Mouse (Mus musculus) adrenal gland, adult 2 months (tissue): ENCODE results near the gene Otulin. TPM values are rescaled to one million over a fixed set of nuclear protein-coding genes. Genes with fewer than 3 reads are reported as not detected.

Experiments
- DNase-seq: peaks from one replicate; pipeline ENCODE4 v3.0.0; 2021
- long read RNA-seq: library from polyadenylated mRNA; stranded (forward); transcript quantifications from one replicate; pipeline ENCODE4 v2.0.0, GENCODE M21; 2021
- polyA plus RNA-seq: library from polyadenylated mRNA; depleted of rRNA; stranded (reverse); fragments of >200 nt; gene quantifications from 2 replicates; pipeline ENCODE4 v1.2.3, GENCODE M21; 2012; rRNA removed
- total RNA-seq, 2 experiments: library from RNA; stranded (reverse); gene quantifications; 2 replicates each; pipeline ENCODE4 v1.2.3; 2021

Otulin gene
- total RNA-seq (10 to 100 TPM; 34.7 to 38.7 TPM), polyA plus RNA-seq (19.4 and 31.2 TPM in 2 replicates)
- long read RNA-seq, transcript Otulin-201 (7 exons, 1,491 nt): major isoform, 43 of 50 reads
- long read RNA-seq, partial matches to known transcripts: 4 of 50 reads
- long read RNA-seq, other reads (novel, unspliced or antisense): 3 of 50 reads

GRCm38 (mm10) chr15:27630601-27631383, at the start of gene Otulin:
Gene Otulin (minus strand): TSS chr15:27630693.
- peak; percentile 99 for DNase-seq

- no peak for DNase-seq
These were observed 48.0 kb upstream of the Otulin start for GRCm38 (mm10) chr15:27678511-27678910.

GRCm38 (mm10) chr15:27677801-27678200, 47.3 kb upstream of the Otulin start:
- no peak for DNase-seq

- no peak for DNase-seq
These were observed 45.7 kb upstream of the Otulin start for GRCm38 (mm10) chr15:27676211-27676610.

- DNase-seq: no peak
These were observed 44.6 kb upstream of the Otulin start for GRCm38 (mm10) chr15:27675122-27675521.

- no peak for DNase-seq
These were observed 43.5 kb upstream of the Otulin start for GRCm38 (mm10) chr15:27674041-27674440.

GRCm38 (mm10) chr15:27673151-27673550, 42.7 kb upstream of the Otulin start:
- DNase-seq: no peak

GRCm38 (mm10) chr15:27672259-27672658, 41.8 kb upstream of the Otulin start:
- DNase-seq: no peak

- DNase-seq: no peak
These were observed 41.2 kb upstream of the Otulin start for GRCm38 (mm10) chr15:27671612-27672245.

GRCm38 (mm10) chr15:27670708-27671107, 40.2 kb upstream of the Otulin start:
- no peak for DNase-seq

- DNase-seq: no peak
These were observed 39.5 kb upstream of the Otulin start for GRCm38 (mm10) chr15:27669931-27670411.

GRCm38 (mm10) chr15:27669276-27669675, 38.8 kb upstream of the Otulin start:
- no peak for DNase-seq

GRCm38 (mm10) chr15:27668557-27668956, 38.1 kb upstream of the Otulin start:
- no peak for DNase-seq

GRCm38 (mm10) chr15:27668001-27668461, 37.5 kb upstream of the Otulin start:
- DNase-seq: no peak

- no peak for DNase-seq
These were observed 36.5 kb upstream of the Otulin start for GRCm38 (mm10) chr15:27666911-27667539.

GRCm38 (mm10) chr15:27665392-27665911, 35.0 kb upstream of the Otulin start:
- DNase-seq: no peak

GRCm38 (mm10) chr15:27664126-27664525, 33.6 kb upstream of the Otulin start:
- DNase-seq: no peak

- no peak for DNase-seq
These were observed 32.2 kb upstream of the Otulin start for GRCm38 (mm10) chr15:27662699-27663098.

- DNase-seq: no peak
These were observed 31.2 kb upstream of the Otulin start for GRCm38 (mm10) chr15:27661696-27662095.

- peak; percentile 86 for DNase-seq
These were observed 29.2 kb upstream of the Otulin start for GRCm38 (mm10) chr15:27659592-27660244.

- no peak for DNase-seq
These were observed 28.6 kb upstream of the Otulin start for GRCm38 (mm10) chr15:27659143-27659542.

- no peak for DNase-seq
These were observed 27.9 kb upstream of the Otulin start for GRCm38 (mm10) chr15:27658356-27658755.
